Mouse (Mus musculus): Measurements from ENCODE around the gene Phf13. TPM values are rescaled to one million over a fixed set of nuclear protein-coding genes. Genes with fewer than 3 reads are reported as not detected.
"Not testable (repeated sequence)": the region's sequence is repeated elsewhere in the genome, so short reads cannot be mapped to it uniquely, and the experiment has no call there.

The Phf13 gene
- 17.5 and 17.7 TPM in 2 replicates for polyA plus RNA-seq (2015; fragmentation: Nextera tagmentation; extraction: Ambion mirVana)

GRCm38 (mm10) chr4:151996173-151996950 is at the start of gene Phf13:
Gene Phf13 (minus strand): TSS chr4:151996258.
- under 1% methylated on average over 91 of the region's 94 CpGs for WGBS
- H3K4me2 ChIP-seq (replicated peaks), result peak within 1 kb of the TSS; percentile 91
- H3K9ac ChIP-seq (replicated peaks), result peak within 1 kb of the TSS; percentile 93
- H3K4me3 ChIP-seq (replicated peaks), result peak within 1 kb of the TSS; percentile 73
- no peaks in the 10 kb centered on the region for H3K9me3 ChIP-seq
- H3K36me3 ChIP-seq, result peaks cover 21% of the 10 kb centered on the region
- peaks cover 29% of the 10 kb centered on the region for H3K4me1 ChIP-seq (replicated peaks)
- ATAC-seq, result peak; percentile 97
- H3K27ac ChIP-seq, result peak within 1 kb of the TSS; percentile 90
- H3K27me3 ChIP-seq, result no peaks in the 10 kb centered on the region

- Histone ChIP-seq H3K36me3 (peaks cover 83% of the 10 kb centered on the region), H3K9me3 (no peaks in the 10 kb centered on the region), H3K4me3 (replicated peaks) (no peak overlapping the region), H3K4me1 (replicated peaks) (peaks cover 13% of the 10 kb centered on the region), H3K9ac (replicated peaks) (no peak overlapping the region), H3K27me3 (no peaks in the 10 kb centered on the region), H3K4me2 (replicated peaks) (no peak overlapping the region), H3K27ac (no peak overlapping the region)
- WGBS, result 82% methylated on average over 6 of the region's 6 CpGs
- no peak for ATAC-seq
These were observed 48.6 kb upstream of the Phf13 start for GRCm38 (mm10) chr4:152044609-152045008.

- 94% methylated on average over 3 of the region's 3 CpGs for WGBS
- Histone ChIP-seq H3K4me1 (replicated peaks) (peaks cover 19% of the 10 kb centered on the region), H3K36me3 (peaks cover 72% of the 10 kb centered on the region), H3K4me2 (replicated peaks) (no peak overlapping the region), H3K27me3 (no peaks in the 10 kb centered on the region), H3K9me3 (no peaks in the 10 kb centered on the region), H3K27ac (no peak overlapping the region), H3K9ac (replicated peaks) (no peak overlapping the region), H3K4me3 (replicated peaks) (no peak overlapping the region)
- ATAC-seq, result no peak
These were observed 47.1 kb upstream of the Phf13 start for GRCm38 (mm10) chr4:152043171-152043570.

- Histone ChIP-seq H3K9ac (replicated peaks) (no peak overlapping the region), H3K4me3 (replicated peaks) (no peak overlapping the region), H3K9me3 (no peaks in the 10 kb centered on the region), H3K4me2 (replicated peaks) (no peak overlapping the region), H3K27ac (no peak overlapping the region), H3K4me1 (replicated peaks) (peaks cover 19% of the 10 kb centered on the region), H3K27me3 (no peaks in the 10 kb centered on the region), H3K36me3 (peaks cover 61% of the 10 kb centered on the region)
- ATAC-seq, result no peak
- 93% methylated on average over 22 of the region's 22 CpGs for WGBS
These were observed 46.0 kb upstream of the Phf13 start for GRCm38 (mm10) chr4:152041924-152042641.

GRCm38 (mm10) chr4:152039831-152040310 is 43.8 kb upstream of the Phf13 start:
- 5% methylated on average over 25 of the region's 25 CpGs for WGBS
- Histone ChIP-seq H3K4me3 (replicated peaks) (peak overlapping the region; percentile 100), H3K4me2 (replicated peaks) (peak overlapping the region; percentile 97), H3K36me3 (peaks cover 39% of the 10 kb centered on the region), H3K27ac (no peak overlapping the region), H3K4me1 (replicated peaks) (peaks cover 19% of the 10 kb centered on the region), H3K27me3 (no peaks in the 10 kb centered on the region), H3K9me3 (no peaks in the 10 kb centered on the region), H3K9ac (replicated peaks) (peak overlapping the region; percentile 96)
- no peak for ATAC-seq

GRCm38 (mm10) chr4:152038985-152039830 is 43.1 kb upstream of the Phf13 start, which contains the start of gene Nol9:
Gene Nol9 (plus strand): TSS chr4:152039321.
- H3K27ac ChIP-seq, result no peak within 1 kb of the TSS; the same call in 1 of the 2 replicates
- peak within 1 kb of the TSS; percentile 97 for H3K4me2 ChIP-seq (replicated peaks)
- WGBS, result 1% methylated on average over 72 of the region's 86 CpGs

GRCm38 (mm10) chr4:152038225-152038984 is 42.3 kb upstream of the Phf13 start, which contains the start of gene Tas1r1:
Gene Tas1r1 (minus strand): TSS chr4:152038568.
- Histone ChIP-seq H3K27me3 (no peaks in the 10 kb centered on the region), H3K9me3 (no peaks in the 10 kb centered on the region), H3K4me2 (replicated peaks) (peak within 1 kb of the TSS; percentile 97), H3K4me3 (replicated peaks) (peak within 1 kb of the TSS; percentile 100), H3K27ac (no peak within 1 kb of the TSS; the same call in 1 of the 2 replicates), H3K36me3 (peaks cover 25% of the 10 kb centered on the region), H3K4me1 (replicated peaks) (peaks cover 19% of the 10 kb centered on the region), H3K9ac (replicated peaks) (peak within 1 kb of the TSS; percentile 96)
- ATAC-seq, result peak; percentile 32; the same call in 1 of the 2 replicates
- WGBS, result 51% methylated on average over 10 of the region's 10 CpGs

More at GRCm38 (mm10) chr4:152038985-152039830, 43.1 kb upstream of the Phf13 start, which contains the start of gene Nol9:
- Histone ChIP-seq H3K4me3 (replicated peaks) (peak within 1 kb of the TSS; percentile 100), H3K4me1 (replicated peaks) (peaks cover 19% of the 10 kb centered on the region), H3K36me3 (peaks cover 32% of the 10 kb centered on the region), H3K9me3 (no peaks in the 10 kb centered on the region), H3K9ac (replicated peaks) (peak within 1 kb of the TSS; percentile 96), H3K27me3 (no peaks in the 10 kb centered on the region)
- peak; percentile 90 for ATAC-seq

- ATAC-seq; H3K4me3 ChIP-seq (replicated peaks); H3K27me3 ChIP-seq; H3K27ac ChIP-seq; H3K9me3 ChIP-seq; H3K9ac ChIP-seq (replicated peaks); H3K4me2 ChIP-seq (replicated peaks); H3K36me3 ChIP-seq: not testable (repeated sequence)
- 92% methylated on average over 6 of the region's 6 CpGs for WGBS
- H3K4me1 ChIP-seq (replicated peaks), result peaks cover 19% of the 10 kb centered on the region
These were observed 40.4 kb upstream of the Phf13 start for GRCm38 (mm10) chr4:152036464-152036863.

- no peak overlapping the region for H3K4me2 ChIP-seq (replicated peaks)
- H3K27me3 ChIP-seq, result peaks cover 11% of the 10 kb centered on the region
- no peaks in the 10 kb centered on the region for H3K9me3 ChIP-seq
- no peak overlapping the region for H3K27ac ChIP-seq
- H3K4me1 ChIP-seq (replicated peaks), result peaks cover 20% of the 10 kb centered on the region
- ATAC-seq, result no peak
- no peaks in the 10 kb centered on the region for H3K36me3 ChIP-seq
- WGBS, result 89% methylated on average over 13 of the region's 13 CpGs
- no peak overlapping the region for H3K9ac ChIP-seq (replicated peaks)
- no peak overlapping the region for H3K4me3 ChIP-seq (replicated peaks)
These were observed 36.9 kb upstream of the Phf13 start for GRCm38 (mm10) chr4:152032922-152033321.

GRCm38 (mm10) chr4:152029997-152030396 is 33.9 kb upstream of the Phf13 start:
- peaks cover 11% of the 10 kb centered on the region for H3K27me3 ChIP-seq
- H3K36me3 ChIP-seq, result no peaks in the 10 kb centered on the region
- H3K9me3 ChIP-seq, result no peaks in the 10 kb centered on the region
- 78% methylated on average over 4 of the region's 4 CpGs for whole genome bisulfite sequencing
- peaks cover 42% of the 10 kb centered on the region for H3K4me1 ChIP-seq (replicated peaks)
- ATAC-seq, result no peak
- H3K4me2 ChIP-seq (replicated peaks), result 0 out of 2 replicates have a peak overlapping the region, but pooled peaks have one; percentile 9
- peak overlapping the region; percentile 39 for H3K9ac ChIP-seq (replicated peaks)
- H3K4me3 ChIP-seq (replicated peaks), result no peak overlapping the region
- H3K27ac ChIP-seq, result no peak overlapping the region

GRCm38 (mm10) chr4:152029087-152029486 is 33.0 kb upstream of the Phf13 start:
- ATAC-seq, result no peak
- no peak overlapping the region for H3K4me2 ChIP-seq (replicated peaks)
- peaks cover 11% of the 10 kb centered on the region for H3K27me3 ChIP-seq
- no peaks in the 10 kb centered on the region for H3K9me3 ChIP-seq
- peaks cover 8% of the 10 kb centered on the region for H3K36me3 ChIP-seq
- 35% methylated on average over 5 of the region's 5 CpGs for WGBS
- H3K4me1 ChIP-seq (replicated peaks), result peaks cover 51% of the 10 kb centered on the region
- H3K9ac ChIP-seq (replicated peaks), result no peak overlapping the region
- peak overlapping the region; percentile 80; the same call in 1 of the 2 replicates for H3K4me3 ChIP-seq (replicated peaks)
- no peak overlapping the region for H3K27ac ChIP-seq

Data from midbrain, embryonic 13.5 days (tissue).